Mouse (Mus musculus): ENCODE results near the gene Wdpcp. TPM values are rescaled to one million over a fixed set of nuclear protein-coding genes. Genes with fewer than 3 reads are reported as not detected.

Wdpcp gene
- polyA plus RNA-seq, 1 experiment from 2014 or later = 6.7 TPM

DNA sequence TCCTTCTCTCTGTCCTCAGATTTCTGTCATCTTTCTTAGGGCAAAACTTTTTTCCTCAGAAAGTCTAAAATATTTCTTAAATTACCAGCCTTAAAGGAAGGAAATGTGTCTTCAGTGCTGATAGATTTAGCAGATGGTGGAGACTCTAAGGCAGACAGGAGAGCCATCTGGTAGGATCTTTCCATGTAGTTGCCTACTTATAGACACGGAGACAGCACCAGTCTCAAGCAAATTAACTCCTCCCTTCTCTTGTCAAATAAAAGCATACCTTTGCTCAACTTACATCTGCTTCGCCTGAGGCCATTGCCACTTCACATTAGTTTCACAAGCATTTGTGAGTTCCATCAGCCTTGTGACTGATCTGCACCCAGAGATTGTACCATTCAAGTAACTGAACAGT is 27.0 kb upstream of the Wdpcp start:
- ATAC-seq (replicated peaks; ENCODE audit: low FRiP score, low read depth) (no peak), DNase-seq (ENCODE audit: low spot score) (no peak)
- no peaks in the 10 kb centered on the region for H3K36me3 ChIP-seq (ENCODE audit: insufficient read depth, low read length)
- no peak for TF ChIP-seq CTCF (IDR thresholded peaks at IDR 0.05; ENCODE audit: low read depth)
- H3K9ac ChIP-seq (ENCODE audit: low read depth, low read length) = no peak overlapping the region
- H3K27me3 ChIP-seq (ENCODE audit: insufficient read depth, low read length) = no peaks in the 10 kb centered on the region
- H3K4me3 ChIP-seq (replicated peaks; ENCODE audit: low read depth, low read length) = no peak overlapping the region
- H3K27ac ChIP-seq = no peak overlapping the region
- WGBS = 67% methylated on average over 2 of the region's 2 CpGs
- H3K9me3 ChIP-seq (replicated peaks; ENCODE audit: low read length) = no peaks in the 10 kb centered on the region
- H3K4me1 ChIP-seq (replicated peaks; ENCODE audit: insufficient read depth, low read length) = no peaks in the 10 kb centered on the region
- no peak overlapping the region for H3K4me2 ChIP-seq (ENCODE audit: low read length)

DNA sequence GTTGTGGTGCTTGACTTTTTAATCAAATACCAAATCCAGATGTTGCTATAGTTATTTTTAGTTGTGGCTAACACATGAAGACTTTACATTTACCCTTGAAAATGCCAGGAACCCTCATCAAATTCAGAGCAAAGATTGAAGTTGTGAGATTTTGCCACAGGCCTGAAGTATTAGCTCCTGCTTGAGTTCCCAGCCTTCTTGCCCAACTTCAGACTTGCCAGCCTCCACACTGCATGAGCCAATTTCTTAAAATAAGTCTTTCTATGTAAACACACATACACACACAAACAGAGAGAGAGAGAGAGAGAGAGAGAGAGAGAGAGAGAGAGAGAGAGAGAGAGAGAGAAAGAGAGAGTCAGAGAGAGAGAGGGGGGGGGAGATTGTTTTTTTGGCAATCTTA is 26.1 kb upstream of the Wdpcp start:
- Histone ChIP-seq H3K27me3 (ENCODE audit: insufficient read depth, low read length) (no peaks in the 10 kb centered on the region), H3K9ac (ENCODE audit: low read depth, low read length) (no peak overlapping the region), H3K9me3 (replicated peaks; ENCODE audit: low read length) (no peaks in the 10 kb centered on the region), H3K4me1 (replicated peaks; ENCODE audit: insufficient read depth, low read length) (no peaks in the 10 kb centered on the region), H3K4me2 (ENCODE audit: low read length) (no peak overlapping the region), H3K4me3 (replicated peaks; ENCODE audit: low read depth, low read length) (no peak overlapping the region), H3K36me3 (ENCODE audit: insufficient read depth, low read length) (no peaks in the 10 kb centered on the region), H3K27ac (no peak overlapping the region)
- TF ChIP-seq CTCF (IDR thresholded peaks at IDR 0.05; ENCODE audit: low read depth) = no peak
- ATAC-seq (replicated peaks; ENCODE audit: low FRiP score, low read depth) (no peak), DNase-seq (ENCODE audit: low spot score) (no peak)

DNA sequence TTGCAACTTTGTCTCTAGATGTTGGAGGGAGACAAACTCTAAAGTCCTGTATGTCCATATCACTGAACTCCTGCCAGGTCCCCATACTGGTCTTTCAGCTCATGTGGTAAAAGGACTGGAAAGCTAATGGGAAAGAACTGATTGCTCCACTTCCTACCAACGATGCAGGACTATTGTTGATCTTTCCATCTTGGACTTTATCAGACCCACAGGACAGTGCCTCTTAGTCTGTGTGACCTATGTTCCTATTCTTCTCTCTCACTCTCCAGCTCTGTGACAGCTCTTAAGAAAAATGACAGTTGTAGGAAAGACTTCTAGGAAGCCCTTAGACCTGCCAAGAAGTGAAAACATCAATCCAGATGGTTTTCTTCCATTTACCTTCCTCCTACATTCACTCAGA is 25.4 kb upstream of the Wdpcp start:
- H3K27me3 ChIP-seq (ENCODE audit: insufficient read depth, low read length) = no peaks in the 10 kb centered on the region
- H3K9ac ChIP-seq (ENCODE audit: low read depth, low read length) = no peak overlapping the region
- H3K27ac ChIP-seq = no peak overlapping the region
- no peak for TF ChIP-seq CTCF (IDR thresholded peaks at IDR 0.05; ENCODE audit: low read depth)
- no peaks in the 10 kb centered on the region for H3K4me1 ChIP-seq (replicated peaks; ENCODE audit: insufficient read depth, low read length)
- no peak for ATAC-seq (replicated peaks; ENCODE audit: low FRiP score, low read depth)
- no peaks in the 10 kb centered on the region for H3K36me3 ChIP-seq (ENCODE audit: insufficient read depth, low read length)
- WGBS = 40% methylated on average over 1 of the region's 1 CpGs
- DNase-seq (ENCODE audit: low spot score) = no peak
- H3K4me2 ChIP-seq (ENCODE audit: low read length) = no peak overlapping the region
- no peaks in the 10 kb centered on the region for H3K9me3 ChIP-seq (replicated peaks; ENCODE audit: low read length)
- H3K4me3 ChIP-seq (replicated peaks; ENCODE audit: low read depth, low read length) = no peak overlapping the region

DNA sequence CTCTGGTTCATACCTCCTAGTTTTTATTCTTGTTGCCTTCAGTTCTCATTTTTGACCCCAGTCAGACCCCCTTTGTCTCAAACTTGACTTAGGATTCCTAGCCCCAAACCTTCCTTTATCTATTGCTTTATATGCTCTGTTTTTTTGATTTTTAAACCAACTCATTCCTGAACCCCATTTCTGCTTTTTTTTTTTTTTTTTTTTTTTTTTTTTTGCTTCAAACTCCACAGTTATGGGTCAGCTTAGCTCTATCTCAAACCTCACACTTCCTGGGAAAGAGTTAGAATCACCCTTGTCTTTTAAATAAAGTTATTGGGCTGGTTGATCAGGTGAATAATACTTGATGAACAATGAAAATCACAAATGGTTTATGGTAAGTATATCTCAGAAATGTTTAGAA is 24.5 kb upstream of the Wdpcp start:
- Histone ChIP-seq H3K36me3 (ENCODE audit: insufficient read depth, low read length) (no peaks in the 10 kb centered on the region), H3K27me3 (ENCODE audit: insufficient read depth, low read length) (no peaks in the 10 kb centered on the region), H3K9me3 (replicated peaks; ENCODE audit: low read length) (no peaks in the 10 kb centered on the region), H3K4me2 (ENCODE audit: low read length) (no peak overlapping the region), H3K9ac (ENCODE audit: low read depth, low read length) (no peak overlapping the region), H3K4me1 (replicated peaks; ENCODE audit: insufficient read depth, low read length) (no peaks in the 10 kb centered on the region), H3K27ac (no peak overlapping the region), H3K4me3 (replicated peaks; ENCODE audit: low read depth, low read length) (no peak overlapping the region)
- no peak for ATAC-seq (replicated peaks; ENCODE audit: low FRiP score, low read depth)
- DNase-seq (ENCODE audit: low spot score) = no peak
- no peak for TF ChIP-seq CTCF (IDR thresholded peaks at IDR 0.05; ENCODE audit: low read depth)

DNA sequence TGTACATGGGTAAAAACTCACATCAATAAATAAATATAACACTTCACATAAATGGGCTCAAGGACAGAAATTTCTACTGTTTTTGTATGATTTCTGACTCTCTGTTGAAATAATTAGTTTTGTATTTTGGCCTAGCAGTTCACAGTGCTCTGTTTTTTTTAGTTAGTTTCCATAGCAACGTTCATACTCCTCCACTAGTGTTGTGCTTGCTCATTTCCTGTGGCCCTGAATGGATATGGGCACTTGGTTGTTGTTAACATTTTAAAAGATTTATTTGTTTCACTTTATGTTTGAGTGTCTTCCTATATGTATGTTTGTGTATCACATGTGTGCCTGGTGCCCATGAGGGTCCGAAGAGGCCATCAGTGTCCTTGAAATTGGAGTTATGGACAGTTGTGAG is 23.0 kb upstream of the Wdpcp start:
- H3K4me2 ChIP-seq (ENCODE audit: low read length) = no peak overlapping the region
- no peak overlapping the region for H3K27ac ChIP-seq
- no peaks in the 10 kb centered on the region for H3K4me1 ChIP-seq (replicated peaks; ENCODE audit: insufficient read depth, low read length)
- ATAC-seq (replicated peaks; ENCODE audit: low FRiP score, low read depth) (no peak), DNase-seq (ENCODE audit: low spot score) (no peak)
- no peak overlapping the region for H3K9ac ChIP-seq (ENCODE audit: low read depth, low read length)
- no peaks in the 10 kb centered on the region for H3K27me3 ChIP-seq (ENCODE audit: insufficient read depth, low read length)
- H3K36me3 ChIP-seq (ENCODE audit: insufficient read depth, low read length) = no peaks in the 10 kb centered on the region
- no peak overlapping the region for H3K4me3 ChIP-seq (replicated peaks; ENCODE audit: low read depth, low read length)
- H3K9me3 ChIP-seq (replicated peaks; ENCODE audit: low read length) = no peaks in the 10 kb centered on the region
- WGBS = 85% methylated on average over 2 of the region's 2 CpGs
- no peak for TF ChIP-seq CTCF (IDR thresholded peaks at IDR 0.05; ENCODE audit: low read depth)

DNA sequence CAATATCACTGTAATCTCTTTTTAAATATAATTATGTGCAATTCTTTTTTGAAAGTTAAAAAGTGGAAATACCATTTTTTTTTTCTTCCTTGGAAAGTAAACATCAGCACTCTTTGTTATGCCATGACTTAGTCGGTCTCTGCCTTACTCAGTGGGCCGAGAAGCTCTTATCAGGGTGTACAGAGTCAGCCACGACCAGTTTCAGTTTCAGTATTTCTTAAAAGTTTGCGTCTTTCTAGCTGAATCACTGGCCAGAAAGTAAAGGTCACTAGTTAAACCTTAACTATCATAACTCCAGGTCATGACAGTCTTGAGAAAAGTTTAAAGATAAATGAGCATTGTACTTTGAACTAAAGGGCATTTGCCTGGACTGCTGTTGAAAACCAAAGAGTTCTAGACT is 22.3 kb upstream of the Wdpcp start:
- Histone ChIP-seq H3K36me3 (ENCODE audit: insufficient read depth, low read length) (no peaks in the 10 kb centered on the region), H3K9me3 (replicated peaks; ENCODE audit: low read length) (no peaks in the 10 kb centered on the region), H3K9ac (ENCODE audit: low read depth, low read length) (no peak overlapping the region), H3K4me2 (ENCODE audit: low read length) (0 out of 2 replicates have a peak overlapping the region, but pooled peaks have one; percentile 2), H3K27me3 (ENCODE audit: insufficient read depth, low read length) (no peaks in the 10 kb centered on the region), H3K27ac (peak overlapping the region; percentile 57; the same call in 1 of the 2 replicates), H3K4me3 (replicated peaks; ENCODE audit: low read depth, low read length) (no peak overlapping the region), H3K4me1 (replicated peaks; ENCODE audit: insufficient read depth, low read length) (no peaks in the 10 kb centered on the region)
- ATAC-seq (replicated peaks; ENCODE audit: low FRiP score, low read depth) = no peak; the same call in 1 of the 2 replicates
- 44% methylated on average over 4 of the region's 4 CpGs for whole genome bisulfite sequencing
- DNase-seq (ENCODE audit: low spot score) = no peak
- TF ChIP-seq CTCF (IDR thresholded peaks at IDR 0.05; ENCODE audit: low read depth) = no peak
